Mouse (Mus musculus) liver, embryonic 14.5 days (tissue): ENCODE data around the gene Rasa2. TPM values are rescaled to one million over a fixed set of nuclear protein-coding genes. Genes with fewer than 3 reads are reported as not detected.

Source experiments
- ATAC-seq: fragments of 200-750 bp; cut with Nextera tagmentation; 2 replicates; pipeline ENCODE4 v1.8.0; 2017; ENCODE audit warnings: moderate number of reproducible peaks, mild to moderate bottlenecking, moderate library complexity; ENCODE audit not compliant: insufficient read depth
- DNase-seq, 3 experiments: peaks; one replicate each; pipeline ENCODE4 v3.0.0-alpha.2; 2012 to 2013; ENCODE audit warnings: low read depth in 3 of 3, low spot score in 3 of 3
- H3K27ac ChIP-seq: fragments of 300-500 bp; sonication (generic); 2 replicates; pipeline ENCODE4 v1.5.1; 2014; ENCODE audit warnings: moderate library complexity, mild to moderate bottlenecking, control low read depth, inconsistent platforms
- H3K27me3 ChIP-seq: fragments of 300-500 bp; sonication (generic); 2 replicates; pipeline ENCODE4 v1.6.1; 2014; ENCODE audit warnings: mild to moderate bottlenecking, low read length, moderate library complexity; ENCODE audit not compliant: control insufficient read depth, insufficient read depth
- H3K36me3 ChIP-seq: fragments of 300-500 bp; sonication (generic); replicated peaks from 2 replicates; pipeline ENCODE4 v1.6.1; 2014; ENCODE audit warnings: low read depth; ENCODE audit not compliant: control insufficient read depth, insufficient read depth
- H3K4me1 ChIP-seq, 2 experiments: fragments of 200-500 bp in 1 of 2; fragments of 300-500 bp in 1 of 2; sonication (generic) in 1 of 2; replicated peaks; 2 replicates each; pipeline ENCODE4 v1.6.1; 2012 to 2014; ENCODE audit warnings: antibody characterized with exemption in 1 of 2, inconsistent platforms in 1 of 2, low read length in 1 of 2; ENCODE audit not compliant: control insufficient read depth in 2 of 2, insufficient read depth in 2 of 2
- H3K4me2 ChIP-seq: fragments of 300-500 bp; sonication (generic); 2 replicates; pipeline ENCODE4 v1.6.1; 2014; ENCODE audit warnings: low read depth, mild to moderate bottlenecking, control low read depth, moderate library complexity
- H3K4me3 ChIP-seq, 2 experiments: fragments of 200-500 bp in 1 of 2; fragments of 300-500 bp in 1 of 2; sonication (generic) in 1 of 2; 2 replicates each; pipeline ENCODE4 v1.5.1; 2012 to 2014; ENCODE audit warnings: low read depth in 2 of 2, low read length in 2 of 2, mild to moderate bottlenecking in 2 of 2, control low read depth in 1 of 2, inconsistent platforms in 1 of 2, moderate library complexity in 1 of 2; ENCODE audit not compliant: insufficient read depth in 1 of 2
- H3K9ac ChIP-seq: fragments of 300-500 bp; sonication (generic); replicated peaks from 2 replicates; pipeline ENCODE4 v1.6.1; 2014; ENCODE audit warnings: mild to moderate bottlenecking, control low read depth, moderate library complexity
- H3K9me3 ChIP-seq: fragments of 300-500 bp; sonication (generic); 2 replicates; pipeline ENCODE4 v1.6.1; 2016; ENCODE audit warnings: low read length, mixed read lengths; ENCODE audit not compliant: control insufficient read depth
- CTCF ChIP-seq: IDR thresholded peaks from 2 replicates; pipeline ENCODE4 v1.5.1; 2016; ENCODE audit warnings: antibody characterized with exemption, low read depth, control low read depth
- EP300 ChIP-seq: IDR thresholded peaks from 2 replicates; pipeline ENCODE4 v1.6.1; 2016; ENCODE audit warnings: antibody characterized with exemption, low read depth
- WGBS: fragments of 180-500 bp; shearing (Covaris S2); extraction: QIAGEN DNeasy Blood & Tissue Kit; methylation state at CpG from one replicate; pipeline ENCODE4 v1.1.7; 2014; ENCODE audit not compliant: insufficient replicate concordance; 5-methylcytosine and 5-hydroxymethylcytosine counted together
- polyA plus RNA-seq, 2 experiments: library from polyadenylated mRNA; depleted of rRNA in 1 of 2; stranded (reverse) in 1 of 2; unstranded in 1 of 2; fragments of >200 nt; fragmentation: Nextera tagmentation in 1 of 2; extraction: Ambion mirVana in 1 of 2; gene quantifications; 2 replicates each; pipeline versions ENCODE4 v1.2.1 to v1.2.3; 2012 to 2014

Gene Rasa2
- polyA plus RNA-seq, 2 experiments, result 0.84 to 2.3 TPM

DNA sequence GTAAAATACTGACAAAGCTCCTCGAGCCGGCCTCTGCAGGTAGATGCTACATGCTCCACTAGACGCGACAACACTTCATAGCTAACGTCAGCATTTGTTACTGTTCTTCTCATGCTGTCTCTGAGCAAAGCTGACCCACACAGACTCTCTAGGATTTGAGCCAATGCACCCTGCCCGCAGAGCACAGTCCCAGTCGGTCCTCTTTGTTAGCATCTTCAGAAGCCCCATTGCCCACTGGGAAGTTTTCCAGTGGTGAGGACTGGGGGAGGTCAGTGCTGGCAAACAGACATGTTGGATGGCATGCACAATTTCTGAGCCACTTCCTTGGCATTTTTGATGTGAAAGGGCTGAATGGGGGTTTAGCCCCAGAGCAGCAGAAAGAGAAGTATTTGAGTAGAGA, 8.0 kb upstream of the Rasa2 start:
- Histone ChIP-seq H3K4me3 (no peak overlapping the region), H3K4me2 (no peak overlapping the region), H3K27ac (no peak overlapping the region), H3K4me1 (peaks cover 0 to 12% of the 10 kb centered on the region in 2 experiments; a peak in 1 of 4 replicates), H3K9me3 (no peaks in the 10 kb centered on the region), H3K9ac (no peak overlapping the region), H3K27me3 (no peaks in the 10 kb centered on the region), H3K36me3 (no peaks in the 10 kb centered on the region)
- DNase-seq (no peak), ATAC-seq (no peak)
- WGBS, result 79% methylated on average over 7 of the region's 7 CpGs
- no peak for TF ChIP-seq EP300
- no peak for TF ChIP-seq CTCF

DNA sequence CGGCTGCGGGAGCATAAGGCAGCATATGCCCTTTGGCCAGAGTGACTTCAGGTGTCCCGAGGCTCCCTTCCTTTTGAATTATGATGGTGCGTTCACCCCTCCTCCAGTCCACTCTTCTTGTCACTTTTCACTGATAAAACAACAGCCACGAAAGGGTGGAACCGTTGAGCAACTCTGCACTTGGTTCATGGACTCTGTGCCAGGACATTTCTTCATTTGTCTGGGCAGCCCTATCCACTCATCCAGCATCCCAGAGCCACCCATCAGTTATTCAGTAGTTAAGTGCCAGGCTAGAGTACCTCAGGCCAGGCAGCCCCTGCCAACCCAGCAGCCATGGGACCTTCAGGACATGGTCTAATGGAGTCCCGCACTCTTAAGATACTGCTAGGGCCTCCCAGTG, 7.1 kb upstream of the Rasa2 start:
- Histone ChIP-seq H3K27ac (no peak overlapping the region), H3K4me3 (no peak overlapping the region), H3K27me3 (no peaks in the 10 kb centered on the region), H3K9me3 (no peaks in the 10 kb centered on the region), H3K36me3 (no peaks in the 10 kb centered on the region), H3K4me2 (no peak overlapping the region), H3K9ac (no peak overlapping the region), H3K4me1 (peaks cover 0 to 12% of the 10 kb centered on the region in 2 experiments; a peak in 1 of 4 replicates)
- no peak for TF ChIP-seq EP300
- TF ChIP-seq CTCF, result no peak
- no peak for DNase-seq
- 46% methylated on average over 7 of the region's 7 CpGs for WGBS
- no peak for ATAC-seq

DNA sequence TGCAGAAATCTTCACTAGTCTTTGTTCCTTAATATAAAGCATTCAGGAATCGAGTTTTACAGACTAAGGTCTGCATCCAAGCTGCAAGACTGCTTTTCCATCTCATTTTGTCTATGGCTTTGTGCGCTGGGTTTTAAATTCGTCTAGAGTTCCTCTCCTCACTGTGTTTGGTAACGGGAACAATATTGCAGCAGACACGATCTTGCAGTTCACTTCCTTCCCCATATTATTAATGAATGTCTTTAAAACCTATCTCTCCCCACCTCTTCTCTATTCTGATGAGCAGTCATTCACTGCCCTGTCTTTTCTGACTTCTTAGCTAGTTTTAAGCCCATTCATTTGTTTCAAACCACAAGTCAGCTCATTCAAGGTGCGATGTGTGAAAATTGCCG, 5.7 kb upstream of the Rasa2 start:
- no peaks in the 10 kb centered on the region for H3K9me3 ChIP-seq
- H3K4me3 ChIP-seq, result no peak overlapping the region
- no peak overlapping the region for H3K4me2 ChIP-seq
- H3K27ac ChIP-seq, result no peak overlapping the region
- TF ChIP-seq EP300 (no peak), CTCF (no peak)
- 17% methylated on average over 7 of the region's 7 CpGs for WGBS
- ATAC-seq, result no peak
- no peaks in the 10 kb centered on the region for H3K36me3 ChIP-seq
- peaks cover 0 to 15% of the 10 kb centered on the region in 2 experiments; a peak in 3 of 4 replicates for H3K4me1 ChIP-seq
- H3K27me3 ChIP-seq, result peaks cover 6% of the 10 kb centered on the region
- no peak overlapping the region for H3K9ac ChIP-seq
- DNase-seq, result no peak

DNA sequence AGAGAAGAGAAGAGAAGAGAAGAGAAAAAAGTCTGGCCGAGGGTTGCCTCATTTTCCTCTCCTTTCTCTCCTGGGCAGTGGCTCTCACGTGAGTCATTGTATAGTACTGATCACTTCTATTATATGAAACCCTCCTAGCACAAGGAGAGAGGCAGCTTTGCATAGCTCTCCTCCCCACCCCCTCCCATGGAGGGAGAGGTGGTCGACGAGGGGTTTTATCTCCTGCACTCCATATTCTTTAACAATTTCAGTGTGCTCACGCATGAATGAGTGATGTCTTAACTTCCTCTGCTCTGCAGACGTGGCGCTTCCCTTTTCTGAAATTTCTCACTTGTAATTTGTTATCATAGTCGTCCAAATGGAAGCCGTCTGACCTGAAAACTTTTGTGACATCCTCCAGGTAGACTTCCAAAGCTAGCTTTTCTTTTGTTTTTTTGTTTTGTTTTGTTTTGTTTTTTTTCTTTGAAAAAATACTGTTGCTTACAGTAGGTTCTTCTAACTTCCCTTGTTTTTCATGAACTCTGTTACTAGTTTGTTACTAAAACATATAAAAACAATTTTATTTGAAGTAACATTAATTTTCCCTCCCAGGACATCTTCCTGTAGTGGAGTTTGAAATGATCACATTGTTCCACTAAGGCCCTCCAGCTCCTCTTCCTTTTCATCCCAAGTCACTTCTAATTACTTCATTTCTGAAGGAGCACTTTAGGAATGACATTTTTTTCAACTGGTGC, 5.2 kb upstream of the Rasa2 start:
- H3K4me3 ChIP-seq, result no peak overlapping the region
- H3K27me3 ChIP-seq, result peaks cover 12% of the 10 kb centered on the region
- H3K27ac ChIP-seq, result no peak overlapping the region
- H3K4me2 ChIP-seq, result no peak overlapping the region
- peaks cover 3 to 20% of the 10 kb centered on the region in 2 experiments for H3K4me1 ChIP-seq
- no peaks in the 10 kb centered on the region for H3K36me3 ChIP-seq
- no peaks in the 10 kb centered on the region for H3K9me3 ChIP-seq
- H3K9ac ChIP-seq, result no peak overlapping the region
- 7% methylated on average over 9 of the region's 9 CpGs for WGBS
- TF ChIP-seq CTCF, result no peak
- DNase-seq (no peak), ATAC-seq (no peak)

DNA sequence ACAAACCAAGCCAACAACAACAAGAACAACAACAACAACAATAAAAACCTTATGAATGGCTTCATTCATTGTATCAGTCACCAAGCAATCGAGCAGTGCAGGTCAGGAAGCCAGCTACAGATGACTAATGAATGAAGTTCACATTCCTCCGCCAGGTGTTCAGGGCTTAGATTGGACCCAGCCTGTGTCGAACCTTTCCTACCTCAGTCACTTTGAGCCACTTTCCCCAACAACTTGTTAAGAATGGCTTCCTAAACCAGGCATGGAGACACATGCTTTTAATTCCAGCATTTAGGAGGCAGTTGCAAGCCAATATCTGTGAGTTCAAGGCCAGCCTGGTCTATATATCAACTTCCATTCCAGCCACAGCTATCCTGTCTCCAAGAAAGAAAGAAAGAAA, 4.5 kb upstream of the Rasa2 start:
- DNase-seq, result no peak

More for the DNA sequence above, 4.5 kb upstream of the Rasa2 start:
- Histone ChIP-seq H3K9me3 (no peaks in the 10 kb centered on the region), H3K4me2 (no peak overlapping the region), H3K4me1 (peaks cover 3 to 21% of the 10 kb centered on the region in 2 experiments), H3K4me3 (no peak overlapping the region), H3K27ac (no peak overlapping the region), H3K9ac (no peak overlapping the region), H3K36me3 (no peaks in the 10 kb centered on the region), H3K27me3 (peaks cover 12% of the 10 kb centered on the region)
- 67% methylated on average over 3 of the region's 3 CpGs for WGBS
- no peak for TF ChIP-seq CTCF
- TF ChIP-seq EP300, result no peak
- no peak for ATAC-seq
